Mouse (Mus musculus): ENCODE data around the gene Gm12394. TPM values are rescaled to one million over a fixed set of nuclear protein-coding genes. Genes with fewer than 3 reads are reported as not detected.

The Gm12394 gene
- polyA plus RNA-seq (2014; fragmentation: Illumina TruSeq; extraction: RNeasy Lipid Tissue Mini Kit (QIAGEN cat#74804); ENCODE audit: low read depth, low replicate concordance) = not detected

GRCm38 (mm10) chr4:42856671-42857070 lies at the start of gene Gm12394:
TSS of gene Gm12394 (minus strand) at chr4:42856771.

GRCm38 (mm10) chr4:42874134-42874533 lies 17.6 kb upstream of the Gm12394 start, which contains the start of gene Fam205c:
TSS of gene Fam205c (minus strand) at chr4:42874234.

GRCm38 (mm10) chr4:42853788-42854187 lies 2.8 kb downstream of the Gm12394 start, which contains the start of gene Fam205a1:
TSS of gene Fam205a1 (minus strand) at chr4:42853888.

GRCm38 (mm10) chr4:42773893-42774292 lies 82.7 kb downstream of the Gm12394 start, which contains the start of gene Ccl21a:
TSS of gene Ccl21a (minus strand) at chr4:42773993.

GRCm38 (mm10) chr4:42756477-42756876 lies 100.1 kb downstream of the Gm12394 start, which contains the start of gene Ccl19:
TSS of gene Ccl19 (minus strand) at chr4:42756577.

GRCm38 (mm10) chr4:42735245-42735644 lies 121.3 kb downstream of the Gm12394 start, which contains the start of gene 4930578G10Rik:
TSS of gene 4930578G10Rik (plus strand) at chr4:42735545.

Other genes starting within 250 kb of the Gm12394 start
- gene Gm10591, start 244.6 kb downstream of the Gm12394 start, polyA plus RNA-seq (2014; fragmentation: Illumina TruSeq; extraction: RNeasy Lipid Tissue Mini Kit (QIAGEN cat#74804); ENCODE audit: low read depth, low replicate concordance) = not detected
- gene Gm2564, start 227.1 kb downstream of the Gm12394 start, polyA plus RNA-seq (2014; fragmentation: Illumina TruSeq; extraction: RNeasy Lipid Tissue Mini Kit (QIAGEN cat#74804); ENCODE audit: low read depth, low replicate concordance) = not detected
- gene Ccl27b, start 201.5 kb downstream of the Gm12394 start, polyA plus RNA-seq (2014; fragmentation: Illumina TruSeq; extraction: RNeasy Lipid Tissue Mini Kit (QIAGEN cat#74804); ENCODE audit: low read depth, low replicate concordance) = not detected
- not detected for gene Il11ra2, start 194.9 kb downstream of the Gm12394 start, polyA plus RNA-seq (2014; fragmentation: Illumina TruSeq; extraction: RNeasy Lipid Tissue Mini Kit (QIAGEN cat#74804); ENCODE audit: low read depth, low replicate concordance)
- not detected for gene 4930578G10Rik, start 121.2 kb downstream of the Gm12394 start, polyA plus RNA-seq (2014; fragmentation: Illumina TruSeq; extraction: RNeasy Lipid Tissue Mini Kit (QIAGEN cat#74804); ENCODE audit: low read depth, low replicate concordance)
- not detected for gene Ccl19, start 100.2 kb downstream of the Gm12394 start, polyA plus RNA-seq (2014; fragmentation: Illumina TruSeq; extraction: RNeasy Lipid Tissue Mini Kit (QIAGEN cat#74804); ENCODE audit: low read depth, low replicate concordance)
- not detected for gene Ccl21a, start 82.8 kb downstream of the Gm12394 start, polyA plus RNA-seq (2014; fragmentation: Illumina TruSeq; extraction: RNeasy Lipid Tissue Mini Kit (QIAGEN cat#74804); ENCODE audit: low read depth, low replicate concordance)
- not detected for gene Fam205a1, start 2.9 kb downstream of the Gm12394 start, polyA plus RNA-seq (2014; fragmentation: Illumina TruSeq; extraction: RNeasy Lipid Tissue Mini Kit (QIAGEN cat#74804); ENCODE audit: low read depth, low replicate concordance)
- not detected for gene Fam205c, start 17.5 kb upstream of the Gm12394 start, polyA plus RNA-seq (2014; fragmentation: Illumina TruSeq; extraction: RNeasy Lipid Tissue Mini Kit (QIAGEN cat#74804); ENCODE audit: low read depth, low replicate concordance)
- gene Phf24, start 59.9 kb upstream of the Gm12394 start, polyA plus RNA-seq (2014; fragmentation: Illumina TruSeq; extraction: RNeasy Lipid Tissue Mini Kit (QIAGEN cat#74804); ENCODE audit: low read depth, low replicate concordance) = 0.28 TPM
- gene Dnajb5, start 93.0 kb upstream of the Gm12394 start, polyA plus RNA-seq (2014; fragmentation: Illumina TruSeq; extraction: RNeasy Lipid Tissue Mini Kit (QIAGEN cat#74804); ENCODE audit: low read depth, low replicate concordance) = 0.49 TPM
- gene 1700022I11Rik, start 112.8 kb upstream of the Gm12394 start, polyA plus RNA-seq (2014; fragmentation: Illumina TruSeq; extraction: RNeasy Lipid Tissue Mini Kit (QIAGEN cat#74804); ENCODE audit: low read depth, low replicate concordance) = not detected
- gene Vcp, start 143.7 kb upstream of the Gm12394 start, polyA plus RNA-seq (2014; fragmentation: Illumina TruSeq; extraction: RNeasy Lipid Tissue Mini Kit (QIAGEN cat#74804); ENCODE audit: low read depth, low replicate concordance) = 167 TPM
- gene Fancg, start 153.7 kb upstream of the Gm12394 start, polyA plus RNA-seq (2014; fragmentation: Illumina TruSeq; extraction: RNeasy Lipid Tissue Mini Kit (QIAGEN cat#74804); ENCODE audit: low read depth, low replicate concordance) = 2.9 TPM
- 2.6 TPM for gene Pigo, start 169.0 kb upstream of the Gm12394 start, polyA plus RNA-seq (2014; fragmentation: Illumina TruSeq; extraction: RNeasy Lipid Tissue Mini Kit (QIAGEN cat#74804); ENCODE audit: low read depth, low replicate concordance)
- 28.3 TPM for gene Stoml2, start 174.9 kb upstream of the Gm12394 start, polyA plus RNA-seq (2014; fragmentation: Illumina TruSeq; extraction: RNeasy Lipid Tissue Mini Kit (QIAGEN cat#74804); ENCODE audit: low read depth, low replicate concordance)
- 1.9 TPM for gene Fam214b, start 189.4 kb upstream of the Gm12394 start, polyA plus RNA-seq (2014; fragmentation: Illumina TruSeq; extraction: RNeasy Lipid Tissue Mini Kit (QIAGEN cat#74804); ENCODE audit: low read depth, low replicate concordance)
- 5.1 TPM for gene Unc13b, start 202.2 kb upstream of the Gm12394 start, polyA plus RNA-seq (2014; fragmentation: Illumina TruSeq; extraction: RNeasy Lipid Tissue Mini Kit (QIAGEN cat#74804); ENCODE audit: low read depth, low replicate concordance)